8 mouse cellular contexts compared by ENCODE assay signal in genomic region chr7:127875627-127876001, GRCm38 (mm10). TPM values are rescaled to one million over a fixed set of nuclear protein-coding genes. Genes with fewer than 3 reads are reported as not detected.
DNase-seq lines count a peak whose midpoint lies in the region; ATAC-seq and TF ChIP-seq lines count a peak whose summit lies in the region.

No protein-coding gene starts in this region.

- peaks cover 31% of the 10 kb centered on the region for H3K4me1 ChIP-seq in hindbrain, embryonic 12.5 days

- H3K4me3 ChIP-seq in hindbrain, embryonic 12.5 days: peak overlapping the region; percentile 81

- CTCF ChIA-PET in Patski (lab: Charles Lee): interaction anchor here (1.1 kb wide), 1 partner anchor 102 kb away, joined by 3 read pairs; no protein-coding TSS in a partner anchor

- WGBS in hindbrain, embryonic 12.5 days: under 1% methylated on average over 39 of the region's 43 CpGs

- ATAC-seq in Patski: peak; percentile 86
- ATAC-seq in hindbrain, embryonic 12.5 days (ENCODE audit: low FRiP score): peak; percentile 96

- DNase-seq in Patski (ENCODE audit: low read depth, low spot score): peak; percentile 51
- DNase-seq in cerebellum, postnatal 10 days: peak; percentile 97 to 99
- peak; percentile 93 to 94 for DNase-seq in frontal cortex, postnatal 10 days (ENCODE audit: low spot score in 2 of 2)
- peak; percentile 92 to 95 for DNase-seq in layer of hippocampus, postnatal 10 days (ENCODE audit: low spot score in 2 of 2)
- peak; percentile 96 for DNase-seq in lung, postnatal 10 days
- peak; percentile 82 for DNase-seq in ovary, postnatal 14 days (ENCODE audit: low spot score)
- DNase-seq in thymus, postnatal 10 days (ENCODE audit: low spot score in 2 of 2): peak; percentile 84 to 85

- no peaks in the 10 kb centered on the region for H3K27me3 ChIP-seq in Patski
- H3K27me3 ChIP-seq in hindbrain, embryonic 12.5 days: no peaks in the 10 kb centered on the region

- TF ChIP-seq CTCF in Patski (IDR thresholded peaks at IDR 0.05): no peak

- no peaks in the 10 kb centered on the region for H3K9me3 ChIP-seq in hindbrain, embryonic 12.5 days (replicated peaks)

- H3K4me2 ChIP-seq in hindbrain, embryonic 12.5 days (replicated peaks): peak overlapping the region; percentile 86

- peak overlapping the region; percentile 96 for H3K9ac ChIP-seq in hindbrain, embryonic 12.5 days

- POLR2A ChIA-PET in Patski (lab: Charles Lee): interaction anchor here (0.6 to 1.0 kb wide), 2 partner anchors 91 to 100 kb away, joined by 3 to 5 read pairs; no protein-coding TSS in a partner anchor

- in situ Hi-C loops in Patski (cut with MboI; ENCODE audit: low pct_unique_long_range_greater_than_20kb): no loop called here

- peaks cover 39% of the 10 kb centered on the region for H3K36me3 ChIP-seq in hindbrain, embryonic 12.5 days

- H3K27ac ChIP-seq in hindbrain, embryonic 12.5 days: peak overlapping the region; percentile 96

RNA-seq across cellular contexts. Expression of gene Zfp646, which starts 0.4 kb away (rescaled TPM):
- polyA plus RNA-seq in Patski (2021): 22.3 TPM
- polyA plus RNA-seq in hindbrain, embryonic 12.5 days (2016; fragmentation: Nextera tagmentation; extraction: Ambion mirVana): 19.7 and 20.9 TPM in 2 replicates
- 10 to 100 TPM; 28.6 to 30.2 TPM for total RNA-seq in layer of hippocampus, postnatal 10 days (2021)

RNA-seq across cellular contexts. Expression of gene Zfp668, which starts 1.0 kb away (rescaled TPM):
- 8.9 TPM for polyA plus RNA-seq in Patski (2021)
- 37.4 and 37.5 TPM in 2 replicates for polyA plus RNA-seq in hindbrain, embryonic 12.5 days (2016; fragmentation: Nextera tagmentation; extraction: Ambion mirVana)
- total RNA-seq in layer of hippocampus, postnatal 10 days (2021): 10 to 100 TPM; 22.9 to 25.3 TPM

RNA-seq across cellular contexts. Expression of gene Prss53, which starts 15.2 kb away (rescaled TPM):
- polyA plus RNA-seq in Patski (2021): 0.45 TPM
- polyA plus RNA-seq in hindbrain, embryonic 12.5 days (2016; fragmentation: Nextera tagmentation; extraction: Ambion mirVana): 0.77 and 0.98 TPM in 2 replicates
- 1 to 10 TPM in 1 of 2 experiments, under 1 TPM in 1; 0.96 to 1.1 TPM for total RNA-seq in layer of hippocampus, postnatal 10 days (2021)

RNA-seq across cellular contexts. Expression of gene Gm21974, which starts 19.6 kb away (rescaled TPM):
- not detected for polyA plus RNA-seq in Patski (2021)
- polyA plus RNA-seq in hindbrain, embryonic 12.5 days (2016; fragmentation: Nextera tagmentation; extraction: Ambion mirVana): not detected in 2 replicates
- not detected for total RNA-seq in layer of hippocampus, postnatal 10 days (2021)

RNA-seq across cellular contexts. Expression of gene Vkorc1, which starts 19.8 kb away (rescaled TPM):
- polyA plus RNA-seq in Patski (2021): 77.0 TPM
- polyA plus RNA-seq in hindbrain, embryonic 12.5 days (2016; fragmentation: Nextera tagmentation; extraction: Ambion mirVana): 64.2 and 66.7 TPM in 2 replicates
- 10 to 100 TPM; 25.0 to 26.3 TPM for total RNA-seq in layer of hippocampus, postnatal 10 days (2021)

Comparison
In these comparisons a context has a peak if more than half of its experiments do, and no peak if none do; other contexts are left out.
1. Peak in every context shown above with its lines: DNase-seq, ATAC-seq, H3K4me3 ChIP-seq and H3K27ac ChIP-seq.